Mouse (Mus musculus): ENCODE data around the gene Ercc6l2.

- TF ChIP-seq CTCF (IDR thresholded peaks at IDR 0.05; ENCODE audit: low read depth) (no peak), EP300 (IDR thresholded peaks at IDR 0.05; ENCODE audit: low read depth) (no peak)
Observed at GRCm38 (mm10) chr13:63936369-63936768, 121.3 kb downstream of the Ercc6l2 start.
